Mouse (Mus musculus) brain, embryonic 18.5 days (tissue): ENCODE measurements around the gene Ebi3.

Experiments used
- DNase-seq: peaks from one replicate; pipeline ENCODE4 v3.0.0-alpha.2; 2012; ENCODE audit warnings: low read depth, low spot score

Gene Ebi3

DNA sequence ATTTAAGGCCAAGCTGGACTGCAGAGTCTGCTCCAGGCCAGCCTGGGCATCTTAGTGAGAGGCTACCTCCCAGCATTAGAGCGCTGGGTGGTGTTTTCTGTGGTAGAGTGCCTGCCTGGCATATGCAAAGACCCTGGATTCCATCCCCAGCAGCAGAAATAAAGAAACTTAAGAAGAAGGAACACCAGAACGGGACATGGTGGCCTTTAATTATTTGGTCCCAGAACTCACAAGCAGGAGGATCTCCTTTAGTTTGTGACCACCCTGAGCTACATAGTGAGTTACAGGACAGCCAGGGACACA, 6.1 kb downstream of the Ebi3 start:
- DNase-seq = no peak

GRCm38 (mm10) chr17:55958918-55959728, 6.7 kb downstream of the Ebi3 start, which contains the start of gene Yju2:
Yju2 (plus strand) TSS chr17:55959099.
- peak; percentile 97 for DNase-seq

GRCm38 (mm10) chr17:55959946-55960740, 7.7 kb downstream of the Ebi3 start:
- DNase-seq = no peak

DNA sequence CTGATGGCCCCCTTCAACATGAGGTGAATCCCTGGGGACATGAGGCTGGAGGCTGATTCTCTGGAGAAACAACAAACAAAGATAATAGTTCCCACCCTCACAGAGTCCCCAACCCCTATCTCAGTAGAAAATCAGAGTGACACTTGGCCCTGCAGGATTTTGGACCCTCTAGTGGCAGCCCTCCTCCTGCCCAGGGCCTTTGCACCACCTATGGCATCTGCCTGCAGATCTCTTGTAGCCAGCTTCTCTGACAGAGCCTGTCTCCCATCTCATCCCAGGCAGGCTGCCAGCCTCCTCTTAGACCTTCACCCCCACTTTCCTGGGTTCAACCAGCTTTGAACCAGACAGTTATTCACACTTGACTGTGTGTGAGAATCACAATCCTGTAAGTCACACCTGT, 8.4 kb downstream of the Ebi3 start:
- DNase-seq = no peak

DNA sequence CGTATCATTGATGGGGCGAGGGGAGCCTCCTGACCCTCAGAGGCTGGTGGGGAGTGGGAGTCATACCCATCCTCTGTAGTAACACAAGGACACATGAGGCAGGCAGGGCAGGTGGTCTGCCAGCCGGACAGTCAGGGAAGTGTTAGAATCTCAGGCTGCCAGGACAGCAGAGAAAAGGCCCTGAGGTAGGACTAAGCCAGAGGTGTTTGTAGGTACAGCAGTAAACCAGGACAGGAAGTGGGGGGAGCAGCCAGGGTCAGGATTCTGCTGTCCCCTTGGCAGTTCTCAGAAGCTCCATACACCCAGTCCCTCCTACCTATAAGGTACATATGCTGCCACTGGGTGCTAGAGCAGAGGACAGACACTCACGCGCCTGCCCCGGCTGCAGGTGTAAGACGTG, 9.2 kb downstream of the Ebi3 start:
- no peak for DNase-seq

- DNase-seq = no peak
Observed at GRCm38 (mm10) chr17:55963171-55963570, 10.7 kb downstream of the Ebi3 start.

DNA sequence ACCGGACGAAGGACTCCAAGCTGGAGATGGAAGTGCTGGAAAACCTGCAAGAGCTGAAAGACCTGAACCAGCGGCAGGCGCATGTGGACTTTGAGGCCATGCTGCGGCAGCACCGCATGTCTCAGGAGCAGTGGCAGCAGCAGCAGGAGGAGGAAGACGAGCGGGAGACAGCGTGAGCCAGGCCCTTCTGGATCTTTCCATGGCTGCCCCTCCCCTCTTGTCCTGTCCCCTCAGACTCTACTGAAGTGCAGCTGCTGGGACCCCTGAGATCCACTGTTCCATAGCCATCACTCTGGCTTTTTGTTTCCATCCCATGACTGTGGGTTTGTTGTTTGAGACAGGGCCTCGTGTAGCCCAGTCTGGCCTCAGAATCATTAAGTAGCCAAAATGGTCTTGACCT, 12.1 kb downstream of the Ebi3 start:
- DNase-seq = no peak

DNA sequence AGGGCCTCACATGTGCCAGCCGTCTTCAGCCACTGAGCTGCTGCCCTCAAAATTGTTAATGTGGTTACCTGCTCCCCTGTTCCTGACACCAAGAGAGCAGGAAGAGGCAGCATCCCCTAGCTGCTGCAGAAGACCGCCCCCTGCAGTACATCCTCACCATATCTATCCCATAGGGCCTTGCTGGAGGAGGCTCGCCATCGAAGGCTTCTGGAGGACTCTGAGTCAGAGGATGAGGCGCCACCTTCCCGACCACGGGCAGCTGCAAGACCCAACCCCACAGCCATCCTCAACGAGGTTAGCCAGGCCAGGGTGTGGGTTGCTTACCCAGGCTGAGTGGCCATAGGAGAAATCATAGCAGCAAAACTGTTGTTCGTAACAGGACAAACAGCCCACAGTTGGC, 12.6 kb downstream of the Ebi3 start:
- DNase-seq = no peak

DNA sequence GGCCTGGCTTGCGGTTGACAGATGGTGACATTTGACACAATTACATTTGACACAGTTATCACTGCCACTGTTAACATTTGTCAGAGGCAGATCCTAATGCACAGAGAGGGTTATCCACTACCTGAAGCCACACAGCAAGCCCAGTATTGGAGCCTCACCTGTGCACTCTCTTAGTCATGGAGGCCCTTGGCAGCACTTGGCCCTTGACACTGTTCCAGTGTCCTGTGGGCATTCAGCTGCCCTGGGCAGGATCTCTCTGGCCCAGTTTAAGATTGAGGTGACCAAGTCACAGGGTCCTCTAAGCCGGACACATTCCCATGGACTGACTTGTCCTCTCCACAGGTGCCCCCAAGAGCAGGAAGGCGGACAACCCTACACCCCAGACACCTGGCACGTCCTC, 14.7 kb downstream of the Ebi3 start:
- no peak for DNase-seq

DNA sequence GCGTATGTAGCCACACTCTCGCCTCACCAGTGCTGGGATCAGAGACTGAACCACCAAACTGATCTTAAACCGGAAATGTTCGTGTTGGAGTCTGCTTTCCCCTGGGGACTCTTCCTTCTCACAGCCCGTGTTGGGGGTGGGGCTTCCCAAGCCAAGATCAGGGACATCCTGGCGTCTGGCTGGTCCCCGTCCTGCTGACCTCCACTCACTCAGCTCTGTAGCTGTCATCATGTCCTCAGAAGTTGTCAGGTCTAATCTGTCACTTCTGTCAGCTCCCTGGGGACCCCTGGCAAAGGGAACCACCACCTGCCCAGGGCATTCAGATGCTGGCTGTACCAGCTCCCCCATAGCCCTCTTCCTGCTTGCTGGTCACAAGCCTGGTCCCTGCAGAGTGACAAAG, 15.8 kb downstream of the Ebi3 start:
- DNase-seq = no peak

- DNase-seq = peak; percentile 47
Observed at GRCm38 (mm10) chr17:55969560-55969959, 17.1 kb downstream of the Ebi3 start.

DNA sequence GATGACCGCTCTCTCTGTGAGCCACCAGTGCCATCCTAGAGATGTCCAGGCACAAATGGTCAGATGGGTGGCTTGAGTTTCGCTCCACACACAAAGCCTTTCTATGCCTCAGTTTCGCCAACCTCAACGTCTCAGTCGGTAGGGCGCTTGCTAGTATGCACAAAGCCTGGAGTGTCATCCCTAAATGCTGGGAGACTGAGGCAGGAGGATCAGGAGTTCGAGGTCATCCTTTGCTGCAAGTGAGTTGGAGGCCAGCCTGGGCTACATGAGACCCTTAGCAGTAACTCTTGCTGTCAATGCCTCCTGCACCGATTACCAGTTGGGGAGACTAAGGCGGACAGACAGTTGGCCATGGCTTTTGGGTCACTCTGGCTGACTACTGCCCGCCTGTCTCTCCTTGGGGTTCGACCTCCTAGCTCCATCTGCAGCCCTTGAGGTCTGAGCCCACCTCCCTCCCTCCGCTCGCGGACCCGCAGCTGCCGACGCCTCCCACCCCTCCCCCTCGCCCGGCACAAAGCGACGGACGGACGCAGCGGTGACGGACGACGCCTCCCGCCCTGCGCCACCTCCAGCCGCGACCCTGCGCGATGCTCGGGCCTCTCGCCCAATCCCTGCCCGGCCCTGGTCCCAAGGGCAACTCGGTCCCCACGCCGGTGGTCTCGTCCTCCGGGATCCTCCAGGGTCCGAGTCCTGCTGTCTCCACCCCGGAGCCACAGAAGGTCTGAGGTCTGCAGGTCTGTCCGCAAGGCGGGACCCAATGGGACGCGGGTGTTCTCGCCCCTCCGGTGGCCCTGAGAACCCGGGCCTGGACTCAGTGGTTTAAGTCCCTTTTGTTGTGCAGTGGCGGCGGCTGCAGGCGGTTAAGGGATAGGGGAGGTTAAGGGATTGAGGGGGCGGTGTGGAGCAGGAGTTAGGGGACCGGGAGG, 17.8 kb downstream of the Ebi3 start, which contains the start of gene Shd:
TSS of gene Shd (plus strand) at position 502 of the 926 bp plus-strand sequence.
- DNase-seq = no peak

- no peak for DNase-seq
Observed at GRCm38 (mm10) chr17:55971453-55971852, 19.0 kb downstream of the Ebi3 start.

DNA sequence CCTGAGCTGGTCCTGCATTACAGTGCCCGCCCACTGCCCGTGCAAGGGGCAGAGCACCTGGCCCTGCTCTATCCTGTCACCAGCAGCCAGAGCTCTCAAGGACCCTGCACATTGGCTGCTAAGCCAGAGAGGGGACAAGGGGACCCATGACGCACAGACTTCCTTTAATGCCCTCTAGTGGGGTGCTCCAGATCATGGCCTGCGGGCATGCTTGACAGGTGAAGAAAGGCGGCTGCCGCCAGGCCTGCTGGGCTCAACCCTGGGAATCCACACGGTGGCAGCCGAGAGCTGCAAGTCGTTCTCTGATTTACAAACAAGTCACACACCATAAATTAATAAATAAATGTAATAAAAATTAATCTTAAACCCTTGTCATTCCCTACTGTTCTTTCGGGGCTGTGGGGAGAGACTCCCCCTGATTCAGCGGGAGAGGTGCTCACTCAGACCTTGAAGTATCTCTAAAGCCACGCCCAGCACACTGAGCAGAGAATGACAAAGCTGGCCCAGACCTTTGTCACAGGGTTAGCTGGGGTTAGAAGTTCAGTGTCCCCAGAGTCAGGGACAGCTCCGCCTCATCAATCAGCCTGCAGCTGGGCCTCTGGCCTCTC, 23.9 kb downstream of the Ebi3 start:
- DNase-seq = no peak

GRCm38 (mm10) chr17:55977301-55977700, 24.9 kb downstream of the Ebi3 start:
- DNase-seq = no peak

DNA sequence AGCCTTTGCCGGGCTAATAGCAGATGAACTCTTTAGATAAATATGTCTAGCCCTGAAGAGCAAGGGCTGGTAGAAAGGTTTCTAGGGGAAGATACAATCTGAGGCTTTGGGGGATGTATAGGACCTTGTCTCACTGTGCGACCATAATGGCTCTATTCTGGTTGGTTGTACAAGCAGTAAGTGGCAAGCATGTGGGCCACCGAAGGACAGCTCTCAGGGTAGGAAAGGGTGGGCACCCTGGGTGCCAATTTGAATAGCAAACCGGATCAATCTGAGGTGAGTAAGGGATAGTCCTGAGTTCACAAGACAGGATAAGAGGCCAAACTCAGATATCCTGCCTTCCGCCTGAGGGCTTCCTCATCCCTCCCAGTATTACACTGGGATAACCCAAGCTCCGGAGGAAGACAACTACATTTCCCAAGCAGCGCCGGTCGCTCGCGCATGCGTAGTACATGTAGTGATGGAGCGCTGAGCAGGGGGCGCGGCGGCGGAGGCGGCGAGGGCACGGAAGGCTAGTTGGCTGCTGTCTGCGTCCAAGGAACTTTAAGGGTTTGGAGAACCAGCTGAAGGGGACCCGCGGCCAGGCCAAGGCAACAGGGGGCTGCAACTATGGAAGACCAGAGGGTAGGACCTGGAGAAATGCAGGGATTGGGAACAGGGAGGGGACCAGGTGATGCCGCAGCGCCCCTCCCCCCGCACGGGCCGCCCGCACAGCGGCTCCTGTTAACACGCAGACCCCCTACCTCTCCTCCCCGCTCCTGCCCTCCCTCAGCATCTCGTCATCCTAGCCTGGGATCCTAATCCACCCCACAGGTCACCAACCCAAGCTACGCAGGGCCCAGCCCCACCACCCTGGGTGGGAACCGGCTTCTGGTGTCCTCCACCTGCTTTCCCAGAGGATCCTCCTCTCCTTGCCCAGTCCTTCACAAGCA, 33.9 kb downstream of the Ebi3 start, which contains the start of gene Fsd1:
TSS of gene Fsd1 (plus strand) at position 480 of the 932 bp plus-strand sequence.
- DNase-seq = peak; percentile 73

DNA sequence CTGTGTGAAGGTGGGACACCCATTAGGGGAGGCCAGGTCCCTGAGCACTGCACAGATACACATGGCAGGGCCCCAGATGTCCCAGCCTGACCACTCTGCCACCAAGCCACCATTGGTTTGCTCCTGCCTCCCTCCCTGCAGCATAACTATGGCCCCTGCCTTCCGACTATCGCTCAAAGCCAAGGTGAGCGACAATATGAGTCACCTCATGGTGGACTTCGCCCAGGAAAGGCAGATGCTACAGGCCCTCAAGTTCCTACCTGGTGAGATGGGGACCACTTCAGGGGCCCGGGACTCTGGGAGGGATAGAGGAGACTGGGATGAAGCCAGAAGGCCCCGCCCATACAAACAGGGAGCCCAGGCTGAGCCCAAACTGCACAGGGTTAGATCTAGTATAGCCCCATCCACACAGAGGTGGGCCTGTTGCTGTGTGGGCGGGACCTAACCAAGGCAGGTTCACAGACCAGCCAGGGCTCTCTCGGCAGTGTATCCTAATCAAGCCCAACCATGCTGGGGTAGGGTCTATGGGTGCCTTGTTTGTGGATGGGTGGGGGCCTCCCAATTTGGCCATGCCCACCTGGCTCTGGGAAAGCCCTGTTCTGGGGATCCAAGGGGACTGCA, 37.9 kb downstream of the Ebi3 start:
- no peak for DNase-seq

GRCm38 (mm10) chr17:55996007-55996406, 43.6 kb downstream of the Ebi3 start:
- no peak for DNase-seq

GRCm38 (mm10) chr17:55999794-56000499, 47.5 kb downstream of the Ebi3 start:
- no peak for DNase-seq
